Mouse (Mus musculus): ENCODE measurements around the gene Zbtb3.
"Not testable (repeated sequence)": the region's sequence is repeated elsewhere in the genome, so short reads cannot be mapped to it uniquely, and the experiment has no call there.

Gene Zbtb3

GRCm38 (mm10) chr19:8803204-8803780, 937 bp downstream of the Zbtb3 start:
- no peak for DNase-seq (ENCODE audit: low read depth, low spot score)

GRCm38 (mm10) chr19:8803879-8804660, 1.7 kb downstream of the Zbtb3 start:
- DNase-seq (ENCODE audit: low read depth, low spot score), result no peak

DNA sequence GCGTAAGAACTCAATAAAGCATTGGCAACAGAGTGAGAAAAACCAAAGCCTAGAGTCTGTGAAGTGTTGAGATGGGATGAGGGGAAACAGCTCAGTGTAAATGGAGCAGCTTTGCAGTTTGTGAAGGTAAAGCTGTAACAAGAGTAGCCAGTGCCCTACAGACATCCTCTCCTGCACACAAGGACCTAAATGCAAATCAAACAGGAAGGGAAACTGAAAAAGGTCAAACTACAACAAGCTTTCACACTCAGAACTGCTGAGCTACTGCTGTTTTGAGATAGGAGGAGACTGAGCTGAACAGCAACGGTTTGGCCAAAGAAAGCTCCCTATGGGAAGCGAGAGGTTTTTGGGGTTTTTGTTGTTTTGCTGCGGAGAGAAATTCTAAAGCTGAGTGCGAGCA, 4.5 kb downstream of the Zbtb3 start:
- no peak for DNase-seq (ENCODE audit: low read depth, low spot score)

DNA sequence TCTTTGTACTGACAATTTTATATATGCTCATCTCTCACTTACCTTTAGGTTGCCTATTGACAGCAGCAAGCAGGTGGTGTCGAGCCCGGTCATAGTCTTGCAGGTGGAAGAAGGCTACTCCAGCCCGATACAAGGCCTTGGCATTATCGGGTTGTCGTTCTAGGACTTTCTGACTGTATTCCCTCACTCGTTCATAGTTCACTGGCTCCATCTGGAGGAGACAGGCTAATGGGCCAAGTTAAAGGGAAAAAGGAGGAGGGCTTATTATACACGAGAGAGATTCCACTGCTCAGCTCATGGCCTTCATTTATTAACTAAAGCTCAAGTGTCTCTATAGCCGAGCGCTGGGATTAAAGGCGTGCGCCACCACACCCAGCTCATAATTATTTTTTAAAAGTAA, 13.5 kb downstream of the Zbtb3 start:
- DNase-seq (ENCODE audit: low read depth, low spot score), result no peak

DNA sequence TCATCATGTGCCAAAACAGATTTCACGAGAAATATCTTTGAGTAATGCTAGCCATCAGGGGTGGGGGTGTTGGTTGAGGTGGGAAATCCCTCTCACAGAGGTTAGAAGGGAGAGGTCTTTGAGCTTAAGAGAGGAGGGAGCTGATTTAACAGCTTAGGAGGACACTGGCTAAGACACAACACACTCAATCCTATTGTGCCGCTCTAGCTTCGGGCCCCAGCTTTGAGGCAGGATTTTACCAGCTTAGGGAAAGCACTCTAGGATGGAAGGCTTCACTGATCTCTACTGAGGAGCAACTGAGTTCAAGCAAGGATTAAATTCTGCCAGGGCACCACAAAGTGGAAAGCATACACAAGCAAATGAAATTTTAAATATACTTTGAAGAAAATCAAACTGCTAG, 14.6 kb downstream of the Zbtb3 start:
- DNase-seq (ENCODE audit: low read depth, low spot score), result no peak

DNA sequence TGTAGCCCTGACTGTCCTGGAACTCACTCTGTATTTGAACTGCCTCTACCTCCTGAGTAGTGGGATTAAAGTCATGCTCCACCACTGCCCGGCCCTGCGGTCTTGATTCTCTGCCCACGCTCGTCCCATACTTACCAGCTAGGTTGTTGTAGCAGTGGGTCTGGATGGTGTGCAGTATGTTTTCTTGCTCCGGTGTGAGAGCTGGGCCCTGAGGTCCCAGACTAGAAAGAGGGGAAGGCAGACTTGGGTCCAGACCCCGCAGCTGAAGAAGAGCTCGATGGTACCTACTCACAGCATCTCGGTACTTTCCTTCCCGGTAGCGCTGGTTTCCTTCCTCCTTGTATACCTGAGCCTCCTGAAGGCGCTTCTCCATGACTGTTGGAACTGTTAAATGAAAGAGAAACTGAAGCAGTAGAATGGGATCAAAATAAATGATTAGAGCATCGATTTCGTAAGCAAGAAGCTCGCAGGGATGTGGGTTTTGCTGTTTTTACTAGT, 16.0 kb downstream of the Zbtb3 start:
- no peak for DNase-seq (ENCODE audit: low read depth, low spot score)

DNA sequence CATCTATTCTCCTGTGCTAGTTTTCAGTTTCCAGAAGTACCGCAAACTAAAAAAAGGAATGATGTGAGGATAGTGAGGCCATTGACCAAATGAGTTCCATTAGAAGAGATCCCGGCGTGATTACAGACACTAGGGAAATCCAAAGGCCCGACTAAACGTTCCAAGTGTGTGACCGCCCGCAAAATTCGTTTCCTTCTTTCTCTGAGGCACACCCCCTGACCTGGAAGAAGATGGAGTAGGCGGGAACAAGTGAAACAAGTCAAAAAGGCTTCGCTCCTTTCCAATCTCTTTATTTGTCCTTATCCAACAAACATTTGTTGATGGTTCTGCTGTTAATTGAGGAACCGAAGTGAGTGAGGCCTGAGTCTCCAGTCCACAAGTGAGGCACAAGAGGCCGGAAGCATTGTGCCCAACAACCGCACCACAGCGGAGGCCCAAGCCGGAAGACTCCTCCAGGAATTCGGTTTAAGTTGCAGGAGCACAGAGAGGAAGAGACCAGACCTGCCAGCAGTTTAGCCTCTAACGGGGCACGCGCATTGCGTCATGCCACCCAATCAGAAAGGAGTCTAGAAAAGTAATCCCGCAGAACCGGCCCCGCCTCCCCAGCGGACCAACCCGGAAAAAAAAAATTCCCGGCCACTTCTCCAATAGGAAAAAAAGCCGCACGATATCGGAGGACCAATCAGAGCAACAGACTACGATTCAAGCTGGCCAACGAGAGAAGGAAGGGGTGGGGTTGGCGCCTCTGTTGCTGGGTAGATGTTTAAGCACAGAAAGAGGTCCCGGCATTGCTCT, 16.6 kb downstream of the Zbtb3 start, which contains the start of gene Ttc9c:
Ttc9c (minus strand) TSS at position 533 of the 795 bp plus-strand sequence.
- peak; percentile 96 for DNase-seq (ENCODE audit: low read depth, low spot score)

GRCm38 (mm10) chr19:8819596-8820423, 17.5 kb downstream of the Zbtb3 start, which contains the start of gene Hnrnpul2:
Hnrnpul2 (plus strand) TSS chr19:8820010.
- peak; percentile 96 for DNase-seq (ENCODE audit: low read depth, low spot score)

DNA sequence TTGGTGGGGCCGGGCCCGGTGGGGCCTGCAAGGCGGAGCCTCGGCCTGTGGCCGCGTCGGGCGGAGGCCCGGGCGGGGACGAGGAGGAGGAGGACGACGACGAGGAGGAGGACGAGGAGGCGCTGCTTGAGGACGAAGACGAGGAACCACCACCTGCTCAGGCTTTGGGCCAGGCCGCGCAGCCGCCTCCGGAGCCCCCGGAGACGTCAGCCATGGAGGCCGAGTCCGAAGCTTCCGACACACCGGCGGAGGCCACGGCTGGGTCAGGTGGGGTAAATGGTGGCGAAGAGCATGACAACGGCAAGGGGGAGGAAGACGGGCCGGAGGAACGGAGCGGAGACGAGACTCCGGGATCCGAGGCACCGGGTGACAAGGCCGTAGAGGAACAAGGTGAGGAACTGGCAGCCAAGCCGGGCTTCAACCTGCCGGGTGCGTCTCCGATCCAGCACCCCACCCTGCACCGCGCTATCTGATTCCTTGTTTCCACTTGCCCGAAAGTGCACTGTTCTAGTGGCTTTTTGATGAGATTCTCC, 18.1 kb downstream of the Zbtb3 start:
- DNase-seq (ENCODE audit: low read depth, low spot score), result no peak

- DNase-seq (ENCODE audit: low read depth, low spot score), result no peak
Measured at GRCm38 (mm10) chr19:8821146-8821545, 18.8 kb downstream of the Zbtb3 start.

- DNase-seq (ENCODE audit: low read depth, low spot score), result no peak
Measured at GRCm38 (mm10) chr19:8822696-8823095, 20.3 kb downstream of the Zbtb3 start.

DNA sequence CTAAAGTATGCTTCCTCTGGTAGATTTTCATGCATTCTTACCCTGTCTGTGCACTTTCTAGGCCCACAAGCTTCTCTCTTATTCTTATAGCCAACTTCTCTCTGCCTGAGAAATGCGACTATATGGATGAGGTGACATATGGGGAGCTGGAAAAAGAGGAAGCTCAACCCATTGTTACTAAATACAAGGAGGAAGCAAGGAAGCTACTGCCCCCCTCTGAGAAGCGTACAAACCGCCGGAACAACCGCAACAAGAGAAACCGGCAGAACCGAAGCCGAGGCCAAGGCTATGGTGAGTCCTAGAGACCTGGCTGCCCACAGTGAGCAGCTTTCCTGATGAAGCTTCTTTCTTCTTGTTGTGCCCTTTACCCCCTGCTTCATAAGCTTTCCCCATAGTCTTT, 27.3 kb downstream of the Zbtb3 start, which contains the start of gene AC129217.1:
AC129217.1 (plus strand) TSS at position 114 of the 400 bp plus-strand sequence.
- DNase-seq (ENCODE audit: low read depth, low spot score), result no peak

- no peak for DNase-seq (ENCODE audit: low read depth, low spot score)
Measured at GRCm38 (mm10) chr19:8830664-8831063, 28.3 kb downstream of the Zbtb3 start.

- no peak for DNase-seq (ENCODE audit: low read depth, low spot score)
Measured at GRCm38 (mm10) chr19:8831262-8831661, 28.9 kb downstream of the Zbtb3 start.

DNA sequence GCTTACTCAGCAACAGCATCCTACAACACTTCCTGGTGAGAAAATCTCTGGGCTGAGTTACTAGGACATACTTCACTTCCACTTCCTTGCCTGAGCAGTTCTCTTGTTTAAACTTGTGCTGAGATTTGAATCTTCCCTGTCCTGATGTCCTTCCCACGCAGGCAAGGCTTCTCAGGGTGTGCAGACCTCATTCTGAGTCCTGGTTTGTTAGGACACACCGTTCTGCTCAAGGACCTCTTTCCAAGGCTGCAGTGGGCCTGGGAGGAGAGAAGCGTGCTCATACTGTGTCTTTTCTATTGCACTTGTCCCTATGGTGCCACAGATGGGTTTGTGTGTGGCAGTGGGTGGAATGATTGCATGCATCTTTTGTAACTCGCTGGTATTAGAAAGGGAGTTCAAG, 30.6 kb downstream of the Zbtb3 start:
- DNase-seq (ENCODE audit: low read depth, low spot score), result no peak

DNA sequence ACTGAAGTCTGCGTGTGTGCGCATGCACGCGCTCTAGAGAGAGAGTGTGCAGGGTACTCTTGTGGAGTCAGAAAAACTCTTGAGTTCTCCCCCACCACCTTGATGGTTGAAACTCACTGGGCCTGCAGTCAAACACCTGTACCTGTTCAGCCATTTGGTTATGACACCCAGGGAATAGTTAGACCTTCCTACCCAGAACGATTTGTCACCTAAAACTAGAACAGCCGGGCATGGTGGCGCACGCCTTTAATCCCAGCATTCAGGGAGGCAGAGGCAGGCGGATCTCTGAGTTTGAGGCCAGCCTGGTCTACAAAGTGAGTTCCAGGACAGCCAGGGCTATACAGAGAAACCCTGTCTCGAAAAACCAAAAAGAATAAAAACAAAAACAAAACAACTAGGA, 34.0 kb downstream of the Zbtb3 start:
- not testable (repeated sequence) for DNase-seq (ENCODE audit: low read depth, low spot score)

DNA sequence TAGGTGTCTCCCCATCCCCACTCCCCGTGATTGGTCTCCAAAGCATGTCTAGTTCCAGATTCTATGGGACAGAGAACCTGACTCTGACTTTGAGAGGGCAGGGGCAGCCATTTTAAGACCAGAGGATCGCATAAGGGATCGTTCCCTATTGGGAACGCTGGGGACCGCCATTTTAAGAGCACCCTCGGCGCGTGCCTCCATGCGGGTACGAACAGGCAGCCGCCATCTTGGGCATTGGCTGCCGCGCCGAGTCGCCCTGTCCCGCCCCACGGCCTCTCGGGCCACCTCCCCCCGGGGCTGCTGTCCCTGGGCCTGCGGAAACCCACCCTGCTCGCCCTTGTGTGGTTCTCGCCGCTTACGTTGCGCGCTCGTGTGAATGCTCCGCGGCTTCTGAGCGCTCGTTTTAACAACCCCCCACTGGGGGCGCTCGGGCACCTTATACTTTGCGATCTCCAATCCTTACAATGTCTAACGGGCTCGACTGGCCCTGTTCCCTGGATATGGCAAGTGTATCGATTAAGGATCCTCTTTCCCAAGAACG, 35.0 kb downstream of the Zbtb3 start, which contains the start of gene Bscl2:
Bscl2 (plus strand) TSS at position 217 of the 541 bp plus-strand sequence.
- no peak for DNase-seq (ENCODE audit: low read depth, low spot score)

GRCm38 (mm10) chr19:8838041-8838730, 35.8 kb downstream of the Zbtb3 start:
- DNase-seq (ENCODE audit: low read depth, low spot score), result no peak

DNA sequence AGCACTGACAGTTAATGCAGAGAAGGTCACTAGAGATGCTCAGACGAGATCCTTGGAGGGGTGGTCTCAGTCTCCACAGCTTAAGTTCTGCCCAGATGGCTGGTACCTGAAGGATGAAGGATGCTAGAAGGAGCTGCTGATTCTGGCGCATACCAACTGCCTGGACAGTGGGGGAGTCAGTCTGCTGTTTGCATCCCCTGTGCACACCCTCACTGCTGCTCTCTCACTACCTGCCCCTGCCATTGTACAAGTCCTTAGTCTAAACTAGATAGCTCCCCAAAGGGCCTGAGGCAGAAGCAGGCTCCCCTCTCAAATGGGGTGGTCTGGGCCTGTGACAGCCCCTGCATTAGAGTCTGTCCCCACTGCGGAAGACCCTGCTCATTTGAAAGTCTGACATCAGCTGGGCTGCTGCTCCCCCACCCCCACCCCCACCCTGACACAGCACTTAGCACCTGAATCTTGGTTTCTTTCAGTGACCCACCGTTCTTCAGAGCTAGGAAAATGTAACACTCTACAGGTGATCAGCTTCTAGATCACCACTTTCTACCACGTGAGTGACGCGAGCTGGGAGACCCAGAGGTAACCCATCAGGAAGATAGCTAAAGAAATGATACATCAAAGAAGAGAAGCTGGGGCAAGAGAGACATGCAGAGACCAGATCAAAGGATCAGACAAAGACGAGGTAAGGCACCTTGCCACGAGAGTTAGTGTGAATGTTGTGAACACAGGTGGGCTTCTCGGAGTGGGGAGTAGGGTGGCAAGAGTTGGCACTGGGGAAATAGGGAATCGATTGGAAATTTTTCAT, 37.0 kb downstream of the Zbtb3 start, which contains the start of gene Gng3:
Gng3 (minus strand) TSS at position 92 of the 805 bp plus-strand sequence.
- no peak for DNase-seq (ENCODE audit: low read depth, low spot score)
